ENCODE assay signal across 8 mouse cellular contexts in genomic region chr6:85369181-85369860, GRCm38 (mm10). TPM values are rescaled to one million over a fixed set of nuclear protein-coding genes. Genes with fewer than 3 reads are reported as not detected.
DNase-seq lines count a peak whose midpoint lies in the region; ATAC-seq and TF ChIP-seq lines count a peak whose summit lies in the region.

No protein-coding gene starts in this region.

- no peaks in the 10 kb centered on the region for H3K9me3 ChIP-seq in hindbrain, embryonic 16.5 days (ENCODE audit: control insufficient read depth, low read length)
- H3K9me3 ChIP-seq in midbrain, embryonic 15.5 days, result no peaks in the 10 kb centered on the region

- H3K36me3 ChIP-seq in spleen, adult 2 months (ENCODE audit: control insufficient read depth, insufficient read depth, low read length), result no peaks in the 10 kb centered on the region
- no peaks in the 10 kb centered on the region for H3K36me3 ChIP-seq in hindbrain, embryonic 16.5 days (ENCODE audit: control insufficient read depth, insufficient read depth, low read length)
- no peaks in the 10 kb centered on the region for H3K36me3 ChIP-seq in midbrain, embryonic 15.5 days (replicated peaks)

- peaks cover 3% of the 10 kb centered on the region for H3K4me1 ChIP-seq in spleen, adult 2 months (ENCODE audit: control insufficient read depth, insufficient read depth, insufficient read length)
- peaks cover 33% of the 10 kb centered on the region for H3K4me1 ChIP-seq in hindbrain, embryonic 16.5 days (ENCODE audit: control insufficient read depth, insufficient read depth, low read depth, low read length)
- peaks cover 32% of the 10 kb centered on the region for H3K4me1 ChIP-seq in midbrain, embryonic 15.5 days

- no peak overlapping the region for H3K4me3 ChIP-seq in spleen, adult 2 months (ENCODE audit: extremely low read depth, insufficient read depth, insufficient read length)
- no peak overlapping the region for H3K4me3 ChIP-seq in hindbrain, embryonic 16.5 days (ENCODE audit: low read length)
- no peak overlapping the region for H3K4me3 ChIP-seq in midbrain, embryonic 15.5 days

- no peak overlapping the region for H3K4me2 ChIP-seq in hindbrain, embryonic 16.5 days (ENCODE audit: low read length)
- H3K4me2 ChIP-seq in midbrain, embryonic 15.5 days, result no peak overlapping the region

- WGBS in spleen, adult 2 months, result 38% methylated on average over 5 of the region's 5 CpGs
- 71% methylated on average over 5 of the region's 5 CpGs for WGBS in hindbrain, embryonic 16.5 days
- WGBS in midbrain, embryonic 15.5 days, result 89% methylated on average over 5 of the region's 5 CpGs

- ATAC-seq in hindbrain, embryonic 16.5 days, result no peak
- ATAC-seq in midbrain, embryonic 15.5 days (replicated peaks), result no peak

- no peak for TF ChIP-seq CTCF in spleen, adult 2 months (IDR thresholded peaks at IDR 0.05; ENCODE audit: extremely low read depth, insufficient read depth, insufficient read length, insufficient replicate concordance)

- no peaks in the 10 kb centered on the region; the same call in 1 of the 2 replicates for H3K27me3 ChIP-seq in spleen, adult 2 months (ENCODE audit: control insufficient read depth, insufficient read depth, low read length)
- H3K27me3 ChIP-seq in hindbrain, embryonic 16.5 days (replicated peaks; ENCODE audit: control insufficient read depth, insufficient read depth, low read length), result no peaks in the 10 kb centered on the region
- H3K27me3 ChIP-seq in midbrain, embryonic 15.5 days (replicated peaks), result no peaks in the 10 kb centered on the region

- peak overlapping the region; percentile 31 for H3K27ac ChIP-seq in spleen, adult 2 months (ENCODE audit: insufficient read depth, low read length)
- H3K27ac ChIP-seq in hindbrain, embryonic 16.5 days (ENCODE audit: low read depth, low read length), result no peak overlapping the region
- H3K27ac ChIP-seq in midbrain, embryonic 15.5 days, result no peak overlapping the region

- no peak overlapping the region for H3K9ac ChIP-seq in hindbrain, embryonic 16.5 days (ENCODE audit: low read depth, low read length)
- no peak overlapping the region for H3K9ac ChIP-seq in midbrain, embryonic 15.5 days

- no peak for DNase-seq in spleen, adult 2 months (ENCODE audit: low read depth in 1 of 2, low spot score in 2 of 2)
- DNase-seq in spleen, adult 18-20 months, result no peak
- peak; percentile 79 for DNase-seq in gastrocnemius, adult 18-20 months (ENCODE audit: low spot score)
- peak; percentile 86 for DNase-seq in heart, postnatal 4 days
- DNase-seq in lung, postnatal 14 days, result peak; percentile 72
- no peak for DNase-seq in thymus, postnatal 10 days (ENCODE audit: low spot score in 2 of 2)

- TF ChIP-seq POLR2A in spleen, adult 2 months (IDR thresholded peaks at IDR 0.05; ENCODE audit: low read depth, low read length), result no peak

RNA-seq across cellular contexts. Expression of gene Rab11fip5, which starts 5.1 kb away (rescaled TPM):
- polyA plus RNA-seq in spleen, adult 2 months (2012; rRNA removed), result 8.0 and 10.1 TPM in 2 replicates
- total RNA-seq in gastrocnemius, adult 18-20 months (2021), result 10 to 100 TPM; 24.8 to 46.2 TPM
- 10 to 100 TPM; 74.7 to 79.8 TPM for total RNA-seq in heart, postnatal 4 days (2021)
- 24.3 and 28.6 TPM in 2 replicates for polyA plus RNA-seq in hindbrain, embryonic 16.5 days (2015; fragmentation: Nextera tagmentation; extraction: Ambion mirVana)
- polyA plus RNA-seq in midbrain, embryonic 15.5 days (2015; fragmentation: Nextera tagmentation; extraction: Ambion mirVana), result 22.1 and 23.4 TPM in 2 replicates

RNA-seq across cellular contexts. Expression of gene Sfxn5, which starts 36.1 kb away (rescaled TPM):
- polyA plus RNA-seq in spleen, adult 2 months (2012; rRNA removed), result 3.5 and 6.2 TPM in 2 replicates
- total RNA-seq in gastrocnemius, adult 18-20 months (2021), result 1 to 10 TPM; 4.3 to 6.5 TPM
- total RNA-seq in heart, postnatal 4 days (2021), result 1 to 10 TPM; 3.0 to 3.6 TPM
- polyA plus RNA-seq in hindbrain, embryonic 16.5 days (2015; fragmentation: Nextera tagmentation; extraction: Ambion mirVana), result 49.1 and 61.3 TPM in 2 replicates
- 26.0 and 29.5 TPM in 2 replicates for polyA plus RNA-seq in midbrain, embryonic 15.5 days (2015; fragmentation: Nextera tagmentation; extraction: Ambion mirVana)

RNA-seq across cellular contexts. Expression of gene Noto, which starts 54.4 kb away (rescaled TPM):
- polyA plus RNA-seq in spleen, adult 2 months (2012; rRNA removed), result not detected in 2 replicates
- not detected for total RNA-seq in gastrocnemius, adult 18-20 months (2021)
- not detected for total RNA-seq in heart, postnatal 4 days (2021)
- not detected in 2 replicates for polyA plus RNA-seq in hindbrain, embryonic 16.5 days (2015; fragmentation: Nextera tagmentation; extraction: Ambion mirVana)
- not detected in 2 replicates for polyA plus RNA-seq in midbrain, embryonic 15.5 days (2015; fragmentation: Nextera tagmentation; extraction: Ambion mirVana)

Comparison
In these comparisons a context has a peak if more than half of its experiments do, and no peak if none do; other contexts are left out.
1. DNase-seq: peak in gastrocnemius, adult 18-20 months (single experiment), heart, postnatal 4 days (single experiment) and lung, postnatal 14 days (single experiment); none in spleen, adult 2 months (0 of 2), spleen, adult 18-20 months (0 of 2) and thymus, postnatal 10 days (0 of 2).